Mouse (Mus musculus) fat pad, adult 2 months (tissue): ENCODE measurements around the gene Kcnip3.

Experiments
- DNase-seq: peaks from one replicate; pipeline ENCODE4 v3.0.0-alpha.2; 2011; ENCODE audit warnings: low read depth, low spot score; ENCODE audit errors: extremely low read depth

Kcnip3 gene

DNA sequence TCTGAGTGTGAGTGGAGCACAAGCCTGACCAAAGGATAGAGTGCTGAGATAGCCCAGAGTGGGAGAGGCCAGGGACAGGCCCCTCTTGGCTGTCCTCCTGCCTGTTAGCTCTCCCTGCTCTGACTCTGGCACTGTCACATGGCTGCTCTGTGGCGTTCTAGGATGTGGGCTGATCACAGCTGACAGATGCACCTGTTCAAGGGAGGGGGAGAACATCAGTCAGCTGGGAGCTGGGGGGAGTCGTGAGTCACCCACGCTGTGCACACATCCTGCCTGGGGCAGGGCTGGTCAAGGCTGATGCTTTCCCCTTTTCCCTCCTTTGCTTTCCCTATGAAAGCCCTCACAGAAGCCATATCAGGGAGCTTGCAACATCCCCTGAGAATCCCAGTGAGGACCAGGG lies 3.6 kb downstream of the Kcnip3 start:
- no peak for DNase-seq

DNA sequence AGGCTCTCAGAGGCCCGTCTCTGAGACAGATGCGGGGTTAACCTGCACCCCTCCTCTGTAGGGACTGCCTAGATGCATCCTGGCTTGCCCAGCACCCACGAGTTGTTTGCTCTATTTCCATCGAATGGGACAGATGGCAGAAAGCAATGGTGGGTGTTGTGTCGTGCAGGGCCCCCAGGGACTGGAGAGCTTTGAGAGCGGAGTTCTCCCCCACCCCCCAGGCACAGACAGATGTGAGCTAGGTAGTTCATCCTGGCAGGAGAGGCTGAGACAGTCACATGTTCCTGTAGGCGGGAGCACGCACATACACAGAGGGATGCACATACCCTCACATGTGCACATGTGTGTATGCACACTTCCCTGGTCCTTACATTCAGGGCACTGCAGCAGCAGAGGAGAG lies 4.8 kb downstream of the Kcnip3 start:
- no peak for DNase-seq

DNA sequence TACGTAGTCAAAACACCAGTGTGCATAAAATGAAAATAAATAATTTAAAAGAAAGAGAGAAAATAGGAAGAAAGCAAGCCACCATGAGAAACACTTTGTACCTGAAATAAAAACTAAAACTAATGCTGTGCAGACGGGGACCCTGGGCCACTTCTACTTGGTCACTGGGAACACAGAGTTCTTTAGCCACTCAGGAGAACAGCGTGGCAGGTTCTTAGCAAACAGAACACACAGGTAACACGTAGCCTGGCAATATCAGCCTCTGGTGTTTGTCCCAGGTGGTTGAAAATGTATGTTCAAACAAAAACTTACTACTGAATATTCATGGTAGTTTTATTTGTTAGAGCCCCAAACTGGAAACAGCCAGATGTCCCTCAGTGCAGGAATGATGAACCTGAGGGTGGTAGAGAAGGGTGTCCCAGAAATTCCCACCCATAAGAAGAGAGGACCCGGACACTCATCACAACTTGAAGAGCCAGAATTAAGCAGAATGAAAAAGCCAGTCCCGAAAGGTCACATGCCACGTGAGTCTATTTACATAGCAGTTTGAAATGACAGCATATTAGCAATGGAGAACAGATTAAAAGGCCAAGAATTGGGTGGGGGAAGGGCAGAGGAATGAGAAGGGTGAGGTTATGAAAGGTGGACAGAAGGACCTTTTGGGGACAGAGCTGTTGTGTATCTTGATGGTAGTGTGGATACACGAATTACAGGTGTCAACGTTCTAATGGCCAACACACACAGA lies 7.3 kb downstream of the Kcnip3 start:
- DNase-seq: no peak

DNA sequence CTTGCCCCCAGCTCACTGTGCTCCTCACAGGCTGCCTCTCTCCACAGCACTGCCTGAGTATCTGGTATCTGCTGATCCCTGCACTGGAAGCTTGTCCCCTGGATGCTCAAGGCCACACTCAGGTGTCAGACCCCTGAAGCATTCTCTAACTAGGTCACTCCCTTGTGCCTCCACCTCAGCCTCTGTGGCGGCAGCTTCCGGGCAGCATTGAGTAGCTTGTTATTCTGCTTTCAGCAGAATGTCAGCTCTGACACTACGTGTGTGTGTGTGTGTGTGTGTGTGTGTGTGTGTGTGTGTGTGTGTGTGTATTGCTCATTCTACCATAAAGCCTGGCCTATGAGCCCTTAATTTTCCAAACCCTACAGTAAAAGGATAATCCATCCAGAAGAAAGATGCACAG lies 8.7 kb downstream of the Kcnip3 start:
- no peak for DNase-seq

DNA sequence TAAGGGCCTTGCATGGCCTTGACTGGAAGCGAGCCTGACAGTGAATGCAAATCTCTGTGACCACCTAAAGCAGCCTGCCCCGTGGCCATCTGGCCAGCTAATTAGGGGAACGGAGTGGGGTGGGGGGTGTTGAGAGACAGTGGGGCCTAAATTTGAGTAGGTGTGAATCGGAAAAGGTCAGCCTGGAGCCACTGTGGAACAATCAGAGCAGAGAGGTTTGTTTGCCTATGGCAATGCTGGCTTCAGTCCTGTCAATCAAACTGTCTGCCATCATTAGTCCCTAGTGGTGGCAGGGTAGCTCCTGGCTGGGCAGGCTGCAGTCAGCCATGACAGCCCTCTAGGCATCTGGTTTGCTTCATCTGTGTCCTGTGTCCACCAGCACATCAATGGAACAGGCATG lies 10.5 kb downstream of the Kcnip3 start:
- DNase-seq: no peak

DNA sequence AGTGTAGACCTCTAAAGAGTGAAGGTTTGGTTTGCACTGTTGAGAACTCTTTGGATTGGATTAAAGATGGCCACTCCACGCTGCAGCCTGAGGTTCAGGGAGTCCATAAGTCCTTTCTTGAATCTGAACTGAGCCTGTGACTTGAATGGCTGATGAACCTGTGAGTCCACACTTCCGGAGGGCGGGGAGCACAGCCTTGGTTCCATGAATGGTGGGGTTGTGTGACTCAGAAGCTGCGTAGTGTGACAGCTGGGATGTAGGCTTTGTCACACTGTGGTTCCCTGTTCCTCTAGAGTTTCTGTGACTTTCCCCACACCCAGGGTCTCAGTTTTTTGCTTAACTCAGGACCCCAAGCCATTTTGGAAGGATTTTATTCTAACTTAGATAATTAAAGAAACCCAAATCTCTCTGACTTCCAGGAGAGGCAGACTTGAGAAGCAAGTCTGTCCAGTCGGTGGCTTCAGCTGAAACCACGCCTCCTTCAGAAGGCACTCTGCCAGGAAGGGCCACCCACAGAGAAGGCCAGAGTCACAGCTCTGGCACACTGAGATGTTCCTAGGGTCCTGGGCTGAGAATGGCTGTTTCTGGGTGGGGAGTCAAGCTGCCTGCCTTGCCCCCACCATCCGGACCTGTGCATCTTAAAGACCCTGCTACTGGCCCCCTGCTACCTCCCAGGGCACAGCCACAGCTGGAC lies 13.8 kb downstream of the Kcnip3 start:
- DNase-seq: no peak

DNA sequence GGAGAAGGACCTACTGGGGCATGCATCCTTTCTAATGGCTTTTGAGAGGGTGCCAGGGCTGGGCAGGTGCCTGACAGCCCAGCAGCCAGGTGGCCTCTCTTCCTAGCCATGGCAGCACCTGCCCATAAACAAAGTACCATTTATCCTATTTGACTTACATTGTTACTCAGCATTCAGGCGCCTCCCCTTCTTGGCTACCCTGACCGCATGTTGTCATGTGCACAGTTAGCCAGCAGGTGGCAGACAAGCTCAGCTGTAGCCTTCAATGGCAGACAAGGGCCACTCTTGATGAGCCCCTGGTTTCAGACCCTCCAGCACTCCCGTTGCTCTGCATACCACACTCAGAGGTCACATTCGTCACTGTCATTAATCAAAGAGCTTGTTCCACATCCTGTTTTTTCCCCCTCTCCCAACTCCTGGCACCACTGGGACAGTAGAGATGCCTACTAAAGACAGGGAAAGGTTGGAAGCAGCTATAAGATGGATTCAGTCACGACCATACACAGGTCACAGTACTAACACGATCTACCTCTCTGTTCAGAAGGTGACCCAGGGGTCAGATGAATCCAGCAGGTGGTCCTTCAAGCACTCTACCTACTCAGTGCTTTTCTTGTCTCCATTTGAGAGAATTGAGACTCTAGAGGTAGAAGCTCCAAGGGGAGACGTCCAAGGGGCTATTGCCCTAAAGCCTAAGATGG lies 14.7 kb downstream of the Kcnip3 start:
- DNase-seq: no peak

DNA sequence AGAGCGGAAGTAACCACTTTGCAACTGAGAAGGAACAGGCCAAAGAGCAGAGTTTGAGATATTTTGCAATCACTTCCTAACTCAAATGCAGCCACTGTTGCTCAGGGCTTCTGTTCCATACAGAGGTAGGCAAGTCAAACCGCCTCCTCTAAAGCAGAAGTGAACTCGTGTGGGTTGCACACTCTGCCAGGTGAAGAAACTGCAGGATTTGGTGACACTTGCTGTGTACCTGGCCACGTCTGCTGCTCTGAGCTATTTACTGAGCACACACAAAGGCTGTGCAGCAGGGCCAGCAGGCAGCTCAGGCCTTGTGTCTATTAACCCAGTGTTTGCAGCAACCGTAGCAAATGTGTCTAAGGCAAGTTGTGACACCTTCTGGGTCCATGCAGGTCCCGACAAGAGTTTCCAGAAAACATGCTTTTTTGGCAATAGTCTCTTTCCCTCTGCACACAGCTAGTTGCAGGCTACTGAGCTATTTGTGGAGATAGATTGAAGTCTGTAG lies 15.7 kb downstream of the Kcnip3 start:
- peak; percentile 92 for DNase-seq

DNA sequence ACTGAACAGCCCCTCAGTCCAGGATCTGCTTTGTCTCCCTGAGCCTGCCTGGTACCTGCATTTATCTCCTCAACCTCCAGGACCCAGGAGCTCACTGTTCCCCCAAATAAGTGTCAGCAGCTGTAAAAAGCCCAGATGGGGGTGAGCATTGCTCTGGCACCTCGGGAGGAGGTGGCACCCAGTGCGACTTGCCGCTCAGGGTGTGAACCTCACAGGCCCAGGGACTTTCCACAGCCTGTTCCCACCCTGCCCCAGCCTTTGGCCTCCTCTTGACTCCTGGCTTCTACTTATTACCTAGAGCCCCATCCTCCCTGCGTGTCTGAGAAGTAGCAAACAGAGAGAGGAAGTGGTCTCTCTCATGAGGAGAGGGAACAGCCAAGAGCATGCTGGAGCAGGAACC lies 16.7 kb downstream of the Kcnip3 start:
- no peak for DNase-seq

DNA sequence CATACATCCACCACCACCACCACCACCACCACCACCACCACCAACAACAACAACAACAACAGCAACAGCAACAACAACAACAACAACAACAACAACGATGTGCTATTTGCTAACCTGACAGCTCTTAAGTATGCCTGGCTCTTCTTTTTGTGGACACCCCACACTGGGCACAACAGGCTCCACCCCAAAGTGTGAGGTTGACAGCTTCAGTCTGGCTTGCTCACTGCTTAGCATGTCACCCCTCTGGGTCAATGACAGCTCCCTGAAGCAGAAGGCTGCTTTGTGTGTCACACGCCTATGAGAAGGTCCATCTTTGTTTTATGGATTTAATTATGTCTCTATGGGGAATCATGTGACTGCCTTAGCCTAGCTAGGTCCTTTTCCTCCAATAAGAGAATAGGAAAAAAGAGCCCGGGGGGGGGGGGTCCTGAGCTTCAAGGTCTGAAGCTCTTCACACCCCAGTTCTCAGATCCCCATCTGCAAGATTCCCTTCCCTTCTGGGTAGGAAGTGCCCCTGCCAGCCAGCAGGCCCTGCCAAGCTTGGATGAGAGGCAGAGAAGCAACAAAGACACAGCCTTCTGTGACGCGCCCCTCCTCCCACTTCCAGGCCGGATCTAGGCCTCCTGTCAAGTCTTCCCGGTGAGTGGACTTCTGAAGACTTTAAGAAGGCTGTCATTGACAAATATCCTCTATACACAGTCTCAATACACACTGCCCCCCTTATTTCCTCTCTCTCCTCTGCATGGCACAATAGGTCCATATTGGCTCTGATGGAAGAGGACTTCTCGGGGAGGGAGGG lies 17.9 kb downstream of the Kcnip3 start:
- DNase-seq: no peak

DNA sequence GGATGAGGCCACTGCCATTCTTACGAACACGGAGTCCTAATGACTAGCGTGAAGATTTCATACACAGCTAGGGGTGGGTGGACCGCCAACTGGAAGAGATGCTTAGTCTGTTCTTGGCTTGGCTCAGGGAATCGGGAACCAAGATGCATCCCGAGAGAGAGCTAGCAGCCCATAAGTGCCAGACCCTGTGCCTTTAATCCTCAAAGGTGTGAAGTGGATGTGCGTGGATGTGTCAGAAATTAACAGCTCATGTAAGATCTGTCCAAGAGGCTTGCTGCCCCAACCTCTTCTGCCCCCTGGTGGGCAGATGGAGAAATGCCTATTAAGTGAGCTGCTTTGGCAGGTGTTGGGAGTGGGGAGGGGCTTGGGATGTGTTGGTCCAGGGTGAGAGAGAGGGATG lies 20.8 kb downstream of the Kcnip3 start:
- no peak for DNase-seq

DNA sequence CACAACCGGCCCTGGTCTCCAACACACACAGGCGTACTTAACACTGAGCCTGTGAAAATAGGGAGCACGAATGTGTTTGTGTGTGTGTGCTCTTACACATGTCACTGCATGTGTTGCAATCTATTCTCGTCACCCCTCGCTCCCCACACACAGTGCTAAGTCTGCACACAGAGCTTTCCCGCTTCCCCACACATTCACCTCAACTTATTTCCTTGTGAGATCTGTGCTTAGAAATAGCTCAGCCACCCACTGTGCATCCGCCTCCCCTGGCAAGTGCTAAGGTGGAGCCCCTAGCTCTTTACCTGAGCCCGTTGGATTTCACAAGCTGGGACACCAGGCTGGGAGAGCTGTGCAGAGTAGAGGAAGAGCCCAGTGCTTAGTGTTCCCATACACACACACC lies 23.1 kb downstream of the Kcnip3 start:
- no peak for DNase-seq

DNA sequence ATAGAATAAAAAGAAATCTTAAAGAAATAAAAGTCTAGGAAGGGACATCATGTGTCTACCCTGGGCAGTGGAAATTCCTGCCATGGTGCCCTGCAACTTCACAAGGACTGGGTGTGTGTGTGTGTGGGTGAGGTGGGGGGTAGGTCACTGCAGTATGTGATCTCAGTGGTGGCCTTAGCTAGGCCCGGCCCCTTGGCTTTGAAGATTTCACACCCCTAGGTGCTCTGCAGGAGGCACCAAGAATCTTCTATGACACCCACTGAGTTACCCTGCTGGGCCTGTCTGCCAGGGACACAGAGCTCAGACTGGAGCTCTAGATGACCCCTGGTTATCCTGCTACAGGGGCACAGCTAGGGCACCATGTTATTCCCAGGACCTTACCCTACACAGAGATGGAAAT lies 25.6 kb downstream of the Kcnip3 start:
- no peak for DNase-seq

DNA sequence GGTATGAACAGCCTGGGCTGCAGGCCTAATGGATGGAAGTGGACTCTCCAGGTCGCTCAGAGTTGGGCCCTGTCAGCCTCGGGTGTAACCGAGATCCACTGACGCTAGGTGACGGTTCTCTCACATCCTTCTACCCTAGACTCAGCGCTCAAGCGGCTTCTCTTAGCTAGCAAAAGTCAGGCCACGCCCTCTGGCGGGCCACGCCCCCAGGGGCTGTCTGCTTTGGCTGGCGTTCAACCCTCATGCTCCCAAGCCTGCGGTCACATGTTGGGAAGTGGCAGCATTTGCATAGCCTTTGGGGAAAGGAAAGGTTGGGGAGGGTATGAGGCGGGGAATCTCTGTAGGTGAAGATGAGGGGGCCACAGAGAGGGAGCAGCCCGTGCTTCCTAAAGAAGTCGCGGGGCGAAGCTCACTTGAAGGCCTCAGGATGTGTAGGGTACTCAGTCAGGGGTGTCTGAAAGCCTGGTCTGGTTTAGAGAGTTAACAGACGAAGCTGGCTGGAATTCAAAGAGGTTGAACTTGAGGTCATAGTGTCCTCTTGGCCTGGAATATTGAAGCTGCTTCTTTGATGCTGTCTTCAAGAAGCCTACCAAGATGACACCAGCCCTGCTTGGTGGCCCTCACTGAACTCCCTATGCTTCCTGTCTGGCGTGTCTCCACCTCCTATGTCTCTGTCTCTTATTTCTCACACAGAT lies 37.3 kb downstream of the Kcnip3 start:
- no peak for DNase-seq

DNA sequence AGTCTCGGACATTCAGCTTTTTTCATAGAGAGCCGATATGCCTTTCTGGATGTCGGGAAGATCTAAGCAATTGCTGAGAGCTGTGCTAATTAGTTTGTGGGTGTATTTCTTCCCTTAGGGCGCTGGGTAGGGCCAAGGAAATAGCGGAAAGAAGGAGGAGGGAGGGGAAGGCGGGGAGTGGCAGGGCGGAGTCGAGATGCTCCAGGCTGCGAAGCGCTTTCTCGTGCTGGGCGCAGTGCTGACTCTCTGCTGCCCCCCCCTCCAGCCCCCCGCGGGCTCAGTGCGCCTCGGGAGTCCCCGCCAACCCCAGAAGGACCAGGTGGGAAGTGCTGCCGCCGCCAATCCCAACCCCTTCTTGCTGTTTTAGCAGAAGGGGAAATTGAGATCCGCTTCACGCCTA lies 38.9 kb downstream of the Kcnip3 start:
- DNase-seq: no peak

DNA sequence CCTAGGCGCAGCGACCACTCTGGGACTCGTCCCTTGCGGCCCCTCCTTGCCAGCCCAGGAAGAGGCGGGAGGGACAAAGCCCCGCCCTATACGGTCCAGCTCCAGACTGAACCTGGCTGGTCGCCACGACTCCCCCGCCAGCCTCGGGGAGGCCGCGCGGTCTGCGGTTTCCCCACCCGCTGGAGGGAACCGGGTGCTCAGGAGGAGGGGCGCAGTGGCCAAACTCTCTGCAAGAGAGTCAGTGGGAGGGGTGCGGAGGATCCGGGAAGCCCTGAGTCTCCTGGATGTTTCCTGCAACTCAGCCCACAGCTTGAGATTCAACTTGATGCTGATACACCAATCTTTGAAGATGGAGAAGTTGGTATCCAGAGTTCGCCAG lies 39.4 kb downstream of the Kcnip3 start:
- DNase-seq: no peak

DNA sequence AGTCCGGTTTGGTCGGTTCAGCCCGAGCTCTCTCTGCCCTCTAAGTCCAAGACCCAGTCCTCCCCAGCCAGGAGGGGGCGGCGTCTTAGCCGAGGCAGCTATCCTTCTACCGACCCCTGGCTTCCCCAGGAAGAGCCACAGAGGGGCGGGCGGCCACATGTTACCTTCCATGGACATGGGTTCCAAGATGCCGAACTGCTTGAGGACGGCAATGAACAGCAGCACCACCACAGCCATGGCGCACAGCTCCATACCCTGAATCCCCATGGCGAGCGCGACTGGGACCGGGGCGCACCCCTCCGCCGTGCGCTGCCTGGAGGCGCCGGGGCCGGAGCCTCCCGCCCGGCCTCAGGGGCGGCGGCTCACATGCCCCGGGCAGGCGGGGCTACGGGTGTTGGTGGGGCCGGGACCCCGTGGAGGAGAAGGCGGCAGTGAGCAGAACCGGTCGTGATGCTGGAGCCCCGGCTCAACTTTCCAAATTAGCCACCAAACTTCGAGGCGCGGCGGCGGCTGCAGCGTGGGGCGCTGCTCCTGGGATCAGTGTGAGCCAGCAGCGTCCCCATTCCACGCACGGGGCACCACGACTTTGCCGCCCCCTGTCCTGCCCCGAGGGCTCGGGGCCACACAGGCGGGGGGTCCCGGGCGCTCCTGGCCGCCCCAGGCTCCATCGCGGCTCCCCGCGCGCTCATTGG lies 39.9 kb downstream of the Kcnip3 start:
- DNase-seq: no peak

DNA sequence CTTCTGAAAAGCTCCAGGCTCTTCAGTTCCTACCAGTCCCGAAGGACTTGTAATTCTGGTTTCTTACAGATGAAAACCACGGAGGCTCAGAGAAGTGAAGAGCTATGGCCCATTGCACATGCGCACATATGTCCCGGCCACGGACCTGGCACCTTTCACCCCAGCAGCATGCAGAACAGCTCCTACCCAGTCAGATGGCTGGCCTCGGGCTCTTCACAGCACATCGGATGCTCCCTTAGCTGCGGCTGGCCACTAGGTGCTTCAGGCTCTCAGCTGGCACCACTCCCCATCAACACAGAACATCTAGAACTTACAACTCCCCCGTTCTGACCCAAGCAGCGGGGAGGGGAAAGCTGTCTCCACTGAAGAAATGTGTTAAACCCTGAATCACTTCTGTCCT lies 42.1 kb downstream of the Kcnip3 start:
- DNase-seq: peak; percentile 68

DNA sequence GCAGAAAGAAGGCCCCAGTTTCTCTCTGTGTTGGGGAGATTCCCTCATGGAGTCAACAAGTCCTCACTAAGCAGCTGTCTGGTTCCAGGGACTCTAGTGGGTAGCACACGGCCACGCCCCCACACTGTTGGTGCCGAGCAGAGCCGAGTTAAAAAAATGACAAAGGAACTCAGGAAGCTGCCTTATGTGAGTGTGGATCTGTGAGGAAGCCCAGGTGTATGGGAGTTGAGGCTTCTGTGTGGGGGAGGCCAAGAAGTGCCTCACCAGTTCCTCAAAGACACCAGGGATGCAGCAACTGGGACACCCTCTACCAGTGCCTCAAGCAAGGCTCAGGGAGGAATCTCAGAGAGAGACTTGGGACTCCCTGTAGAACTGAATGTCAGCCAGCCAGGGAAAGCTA lies 42.7 kb downstream of the Kcnip3 start:
- DNase-seq: no peak

DNA sequence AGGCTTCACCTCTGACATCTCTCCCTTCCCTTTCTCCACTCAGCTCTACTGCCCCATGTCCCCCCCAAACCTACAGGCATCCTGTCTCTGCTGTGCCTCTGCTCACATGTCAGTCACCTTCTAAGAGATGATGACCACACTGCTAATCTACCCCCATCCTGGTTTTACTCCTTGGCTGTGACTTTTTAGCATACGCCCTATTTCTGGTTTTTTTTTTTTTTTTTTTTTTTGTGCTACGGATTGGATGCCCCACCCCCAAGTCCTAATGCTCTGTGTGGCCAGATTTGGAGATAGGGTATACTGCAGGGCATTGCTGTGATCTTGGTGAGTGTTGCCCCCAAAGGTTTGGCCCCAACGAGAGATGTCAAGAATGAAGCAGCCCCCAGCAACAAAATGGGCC lies 49.6 kb downstream of the Kcnip3 start:
- DNase-seq: no peak
